Mouse (Mus musculus) cortical plate, adult 2 months (tissue): ENCODE measurements around the gene Serpinb12.

Source experiments
- CTCF ChIP-seq: fragments of 200-500 bp; IDR thresholded peaks from 2 replicates; pipeline ENCODE4 v1.5.1; 2011; ENCODE audit warnings: mild to moderate bottlenecking, control low read depth, low read length; ENCODE audit not compliant: insufficient read depth; ENCODE audit errors: extremely low read depth
- POLR2A ChIP-seq: fragments of 200-500 bp; IDR thresholded peaks from 2 replicates; pipeline ENCODE4 v1.6.1; 2011; ENCODE audit warnings: mild to moderate bottlenecking, low read length, control low read depth; ENCODE audit not compliant: insufficient read depth; ENCODE audit errors: extremely low read depth

DNA sequence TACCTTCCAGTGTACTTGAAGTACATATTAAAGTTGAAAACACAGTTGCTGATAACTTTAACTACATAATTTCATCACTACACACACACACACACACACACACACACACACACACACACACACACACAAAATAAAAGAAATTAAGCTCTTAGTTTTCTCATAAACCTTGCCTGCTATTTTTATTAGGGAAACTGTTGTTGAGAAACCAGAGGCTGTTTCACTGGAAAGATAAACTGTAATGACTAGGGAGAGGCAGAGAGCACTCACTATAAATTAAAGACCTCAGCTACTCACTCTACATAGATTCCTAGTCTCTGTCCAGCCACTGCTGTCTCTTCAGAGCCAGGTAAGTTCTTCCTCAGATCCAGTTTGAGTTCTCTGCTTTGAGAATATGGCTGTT is 46.4 kb downstream of the Serpinb12 start, which contains the start of gene Serpinb13:
- no peak for TF ChIP-seq CTCF
- no peak for TF ChIP-seq POLR2A
